Mouse (Mus musculus): Measurements from ENCODE around the gene Gm21292. TPM values are rescaled to one million over a fixed set of nuclear protein-coding genes. Genes with fewer than 3 reads are reported as not detected.
"Not testable (repeated sequence)": the region's sequence is repeated elsewhere in the genome, so short reads cannot be mapped to it uniquely, and the experiment has no call there.

Gm21292 gene
- polyA plus RNA-seq (2012; rRNA removed), result not detected in 2 replicates

GRCm38 (mm10) chrY:9133824-9134223 is at the start of gene Gm21292:
Gene Gm21292 (minus strand): TSS chrY:9133924.
- H3K27me3 ChIP-seq (ENCODE audit: control insufficient read depth, insufficient read depth, low read length); H3K27ac ChIP-seq (ENCODE audit: insufficient read depth, low read length); H3K4me3 ChIP-seq (replicated peaks; ENCODE audit: insufficient read depth, low read depth, low read length); H3K4me1 ChIP-seq (ENCODE audit: control insufficient read depth, insufficient read depth, low read length); DNase-seq: not testable (repeated sequence)
- WGBS, result 0% methylated on average over 2 of the region's 2 CpGs

Other genes with a start within 250 kb of the Gm21292 start
- gene Gm21721, start 68.3 kb upstream of the Gm21292 start, polyA plus RNA-seq (2012; rRNA removed), result not detected in 2 replicates
- gene Gm21812, start 213.3 kb upstream of the Gm21292 start, polyA plus RNA-seq (2012; rRNA removed), result not detected in 2 replicates